Mouse (Mus musculus) heart, embryonic 15.5 days (tissue): ENCODE results near the gene Cpeb3. TPM values are rescaled to one million over a fixed set of nuclear protein-coding genes. Genes with fewer than 3 reads are reported as not detected.

Source experiments
- ATAC-seq: fragments of 200-750 bp; cut with Nextera tagmentation; replicated peaks from 2 replicates; pipeline ENCODE4 v1.8.0; 2017; ENCODE audit warnings: low read depth, moderate TSS enrichment; ENCODE audit not compliant: insufficient number of reproducible peaks, insufficient read depth, low FRiP score
- H3K27ac ChIP-seq: fragments of 300-500 bp; sonication (generic); 2 replicates; pipeline ENCODE4 v1.5.1; 2015; ENCODE audit warnings: mild to moderate bottlenecking, inconsistent platforms
- H3K27me3 ChIP-seq: fragments of 300-500 bp; sonication (generic); 2 replicates; pipeline ENCODE4 v1.6.1; 2015; ENCODE audit warnings: inconsistent platforms
- H3K36me3 ChIP-seq: fragments of 300-500 bp; sonication (generic); 2 replicates; pipeline ENCODE4 v1.6.1; 2015; ENCODE audit warnings: mild to moderate bottlenecking, inconsistent platforms
- H3K4me1 ChIP-seq: fragments of 300-500 bp; sonication (generic); replicated peaks from 2 replicates; pipeline ENCODE4 v1.6.1; 2015; ENCODE audit warnings: inconsistent platforms
- H3K4me2 ChIP-seq: fragments of 300-500 bp; sonication (generic); 2 replicates; pipeline ENCODE4 v1.6.1; 2015; ENCODE audit warnings: inconsistent platforms, mild to moderate bottlenecking, moderate library complexity
- H3K4me3 ChIP-seq: fragments of 300-500 bp; sonication (generic); 2 replicates; pipeline ENCODE4 v1.5.1; 2015; ENCODE audit warnings: mild to moderate bottlenecking, inconsistent platforms
- H3K9ac ChIP-seq: fragments of 300-500 bp; sonication (generic); 2 replicates; pipeline ENCODE4 v1.6.1; 2015; ENCODE audit warnings: mild to moderate bottlenecking, inconsistent platforms
- H3K9me3 ChIP-seq: fragments of 300-500 bp; sonication (generic); replicated peaks from 2 replicates; pipeline ENCODE4 v1.6.1; 2016; ENCODE audit warnings: inconsistent platforms
- WGBS: fragments of 180-500 bp; shearing (Covaris S2); methylation state at CpG from one replicate; pipeline ENCODE4 v1.1.7; 2015; ENCODE audit warnings: mixed read lengths; 5-methylcytosine and 5-hydroxymethylcytosine counted together
- polyA plus RNA-seq: library from polyadenylated mRNA; unstranded; fragments of >200 nt; fragmentation: Nextera tagmentation; extraction: Ambion mirVana; gene quantifications from 2 replicates; pipeline ENCODE4 v1.2.1, GENCODE M21; 2015

Gene Cpeb3
- 7.6 and 9.9 TPM in 2 replicates for polyA plus RNA-seq

- no peaks in the 10 kb centered on the region for H3K9me3 ChIP-seq
- ATAC-seq: no peak
- peaks cover 20% of the 10 kb centered on the region for H3K4me1 ChIP-seq
- H3K36me3 ChIP-seq: peaks cover 23% of the 10 kb centered on the region
- H3K9ac ChIP-seq: peak within 1 kb of the TSS; percentile 97
- WGBS: under 1% methylated on average over 15 of the region's 15 CpGs
- H3K4me2 ChIP-seq: peak within 1 kb of the TSS; percentile 91
- H3K4me3 ChIP-seq: peak within 1 kb of the TSS; percentile 94
- no peaks in the 10 kb centered on the region for H3K27me3 ChIP-seq
- peak within 1 kb of the TSS; percentile 91 for H3K27ac ChIP-seq
These were observed at the start of gene Cpeb3 for GRCm38 (mm10) chr19:37208176-37208755. Cpeb3 (minus strand) TSS chr19:37208601.

GRCm38 (mm10) chr19:37255321-37255720, 46.9 kb upstream of the Cpeb3 start:
- no peak for ATAC-seq
- WGBS: 85% methylated on average over 9 of the region's 9 CpGs

DNA sequence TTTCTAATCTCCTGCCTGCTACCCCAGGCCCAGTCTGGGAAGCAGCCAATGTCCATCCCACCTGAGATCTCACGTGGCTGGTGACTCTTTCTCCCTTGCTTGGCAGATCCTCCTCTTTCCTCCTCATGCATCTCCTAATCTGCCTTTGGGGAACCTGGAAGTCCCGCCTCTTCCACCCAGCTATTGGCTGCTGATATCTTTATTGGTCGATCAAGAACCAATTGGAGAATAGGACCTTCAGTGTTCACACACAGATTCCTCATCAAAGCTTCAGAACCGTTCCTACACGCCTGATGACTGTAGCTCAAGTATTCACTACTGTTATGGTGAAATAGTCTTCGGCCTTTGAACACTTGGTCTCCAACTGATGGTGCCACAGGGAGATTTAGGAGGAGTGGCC, 43.7 kb upstream of the Cpeb3 start:
- Histone ChIP-seq H3K4me2 (no peak overlapping the region), H3K4me1 (no peaks in the 10 kb centered on the region), H3K4me3 (no peak overlapping the region), H3K9ac (no peak overlapping the region), H3K36me3 (no peaks in the 10 kb centered on the region), H3K27ac (no peak overlapping the region), H3K27me3 (no peaks in the 10 kb centered on the region), H3K9me3 (no peaks in the 10 kb centered on the region)
- WGBS: 60% methylated on average over 6 of the region's 6 CpGs
- no peak for ATAC-seq

More at GRCm38 (mm10) chr19:37255321-37255720, 46.9 kb upstream of the Cpeb3 start:
- Histone ChIP-seq H3K4me1 (no peaks in the 10 kb centered on the region), H3K27me3 (no peaks in the 10 kb centered on the region), H3K4me2 (no peak overlapping the region), H3K9ac (no peak overlapping the region), H3K27ac (no peak overlapping the region), H3K36me3 (no peaks in the 10 kb centered on the region), H3K4me3 (no peak overlapping the region), H3K9me3 (no peaks in the 10 kb centered on the region)

DNA sequence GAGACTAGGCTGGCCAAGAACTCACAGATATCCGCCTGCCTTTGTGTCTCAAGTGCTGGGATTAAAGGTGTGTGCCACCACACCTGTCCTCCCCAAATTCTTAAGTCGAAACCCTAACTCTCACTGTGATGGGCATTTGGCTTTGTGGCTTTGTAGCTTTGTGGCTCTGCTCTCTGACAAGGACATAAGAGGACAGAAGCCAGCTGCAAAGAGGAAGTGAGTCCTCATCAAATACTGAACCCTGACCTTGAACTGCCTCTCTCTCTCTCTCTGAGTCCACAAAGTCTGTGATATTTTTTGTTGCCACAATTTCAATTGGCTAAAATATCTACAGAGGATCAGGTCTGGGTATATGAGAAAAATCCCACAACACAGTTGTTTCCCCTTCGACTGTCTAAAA, 39.8 kb upstream of the Cpeb3 start:
- H3K27ac ChIP-seq: no peak overlapping the region
- H3K4me1 ChIP-seq: no peaks in the 10 kb centered on the region
- no peak for ATAC-seq
- WGBS: 74% methylated on average over 3 of the region's 3 CpGs
- H3K27me3 ChIP-seq: no peaks in the 10 kb centered on the region
- H3K4me3 ChIP-seq: no peak overlapping the region
- H3K36me3 ChIP-seq: no peaks in the 10 kb centered on the region
- H3K9me3 ChIP-seq: no peaks in the 10 kb centered on the region
- H3K9ac ChIP-seq: no peak overlapping the region
- H3K4me2 ChIP-seq: no peak overlapping the region

GRCm38 (mm10) chr19:37246859-37247258, 38.5 kb upstream of the Cpeb3 start:
- Histone ChIP-seq H3K4me3 (no peak overlapping the region), H3K4me2 (no peak overlapping the region), H3K27ac (no peak overlapping the region), H3K9ac (no peak overlapping the region), H3K4me1 (no peaks in the 10 kb centered on the region), H3K9me3 (no peaks in the 10 kb centered on the region), H3K36me3 (no peaks in the 10 kb centered on the region), H3K27me3 (no peaks in the 10 kb centered on the region)
- no peak for ATAC-seq
- WGBS: 40% methylated on average over 3 of the region's 3 CpGs

DNA sequence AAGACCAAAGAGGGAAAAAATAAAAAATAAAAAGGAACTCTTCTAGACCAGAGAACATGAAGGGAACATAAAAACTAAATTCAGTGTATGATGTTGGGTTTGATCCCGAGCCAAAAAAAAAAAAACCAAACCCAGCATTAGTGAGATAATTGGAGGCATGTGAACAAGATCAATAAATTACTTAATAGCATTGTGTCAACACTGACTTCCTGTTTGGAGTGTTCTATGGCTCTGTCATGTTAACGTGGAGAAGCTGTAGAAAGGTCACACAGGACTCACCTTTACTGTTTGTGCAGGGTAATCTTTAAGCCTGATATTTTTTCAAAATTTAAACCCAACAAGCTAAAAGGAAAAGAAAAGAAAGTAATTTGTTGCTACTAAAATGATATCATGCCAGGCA, 34.3 kb upstream of the Cpeb3 start:
- Histone ChIP-seq H3K4me2 (no peak overlapping the region), H3K9ac (no peak overlapping the region), H3K27ac (no peak overlapping the region), H3K9me3 (no peaks in the 10 kb centered on the region), H3K4me3 (no peak overlapping the region), H3K36me3 (no peaks in the 10 kb centered on the region), H3K27me3 (peaks cover 4% of the 10 kb centered on the region), H3K4me1 (peaks cover 5% of the 10 kb centered on the region)
- ATAC-seq: no peak
- WGBS: 55% methylated on average over 2 of the region's 2 CpGs

GRCm38 (mm10) chr19:37241201-37241600, 32.8 kb upstream of the Cpeb3 start:
- H3K9me3 ChIP-seq: no peaks in the 10 kb centered on the region
- 63% methylated on average over 5 of the region's 5 CpGs for WGBS
- H3K27ac ChIP-seq: no peak overlapping the region
- H3K9ac ChIP-seq: no peak overlapping the region
- H3K36me3 ChIP-seq: no peaks in the 10 kb centered on the region
- peaks cover 5% of the 10 kb centered on the region for H3K4me1 ChIP-seq
- ATAC-seq: no peak
- no peak overlapping the region for H3K4me3 ChIP-seq
- H3K27me3 ChIP-seq: peaks cover 11% of the 10 kb centered on the region
- H3K4me2 ChIP-seq: no peak overlapping the region

DNA sequence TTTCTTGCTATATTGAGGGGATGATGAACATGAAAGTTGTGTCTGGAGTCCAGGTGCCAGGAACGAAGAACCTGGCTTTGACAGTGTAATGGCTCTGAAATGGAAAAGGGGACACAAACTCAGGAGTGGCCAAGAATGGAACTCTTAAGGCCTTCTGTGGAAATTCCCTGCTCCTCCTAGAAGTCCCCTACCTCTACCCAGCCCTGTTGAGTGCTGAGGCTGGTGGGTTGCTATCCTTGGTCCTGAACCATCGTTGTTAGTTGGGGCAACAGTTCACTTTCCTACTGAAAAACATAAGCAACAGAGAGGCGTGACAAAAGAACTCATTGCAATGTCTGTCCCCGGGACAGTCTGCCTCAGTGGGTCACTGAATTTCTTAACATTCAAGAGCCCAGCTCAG, 30.7 kb upstream of the Cpeb3 start:
- Histone ChIP-seq H3K4me3 (no peak overlapping the region), H3K27me3 (peaks cover 30% of the 10 kb centered on the region), H3K4me1 (peaks cover 7% of the 10 kb centered on the region), H3K4me2 (no peak overlapping the region), H3K27ac (no peak overlapping the region), H3K36me3 (no peaks in the 10 kb centered on the region), H3K9ac (no peak overlapping the region), H3K9me3 (no peaks in the 10 kb centered on the region)
- no peak for ATAC-seq
- 17% methylated on average over 4 of the region's 4 CpGs for WGBS

DNA sequence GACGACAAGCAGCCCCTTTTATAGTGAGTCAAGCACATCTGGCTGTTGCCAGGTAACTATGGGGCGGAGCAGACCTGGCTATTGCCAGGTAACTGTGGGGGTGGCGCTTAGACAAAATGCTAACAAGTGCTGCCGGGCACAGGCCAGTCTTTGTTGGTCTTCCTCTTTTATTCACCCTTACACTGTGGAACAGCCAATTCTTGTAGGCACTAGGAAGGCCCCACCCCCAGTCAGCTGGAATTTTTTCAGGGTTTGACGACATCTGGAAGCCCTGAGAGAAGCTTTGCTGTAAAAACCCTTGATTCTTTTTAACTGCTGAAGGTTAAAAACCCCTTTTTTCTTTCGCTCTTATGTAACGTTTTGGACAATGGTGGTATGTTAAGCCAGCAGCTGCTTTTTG, 30.2 kb upstream of the Cpeb3 start:
- Histone ChIP-seq H3K36me3 (no peaks in the 10 kb centered on the region), H3K4me1 (peaks cover 12% of the 10 kb centered on the region), H3K4me2 (no peak overlapping the region), H3K9ac (no peak overlapping the region), H3K27me3 (peaks cover 35% of the 10 kb centered on the region), H3K9me3 (no peaks in the 10 kb centered on the region), H3K4me3 (no peak overlapping the region), H3K27ac (no peak overlapping the region)
- ATAC-seq: no peak
- WGBS: 19% methylated on average over 7 of the region's 7 CpGs

DNA sequence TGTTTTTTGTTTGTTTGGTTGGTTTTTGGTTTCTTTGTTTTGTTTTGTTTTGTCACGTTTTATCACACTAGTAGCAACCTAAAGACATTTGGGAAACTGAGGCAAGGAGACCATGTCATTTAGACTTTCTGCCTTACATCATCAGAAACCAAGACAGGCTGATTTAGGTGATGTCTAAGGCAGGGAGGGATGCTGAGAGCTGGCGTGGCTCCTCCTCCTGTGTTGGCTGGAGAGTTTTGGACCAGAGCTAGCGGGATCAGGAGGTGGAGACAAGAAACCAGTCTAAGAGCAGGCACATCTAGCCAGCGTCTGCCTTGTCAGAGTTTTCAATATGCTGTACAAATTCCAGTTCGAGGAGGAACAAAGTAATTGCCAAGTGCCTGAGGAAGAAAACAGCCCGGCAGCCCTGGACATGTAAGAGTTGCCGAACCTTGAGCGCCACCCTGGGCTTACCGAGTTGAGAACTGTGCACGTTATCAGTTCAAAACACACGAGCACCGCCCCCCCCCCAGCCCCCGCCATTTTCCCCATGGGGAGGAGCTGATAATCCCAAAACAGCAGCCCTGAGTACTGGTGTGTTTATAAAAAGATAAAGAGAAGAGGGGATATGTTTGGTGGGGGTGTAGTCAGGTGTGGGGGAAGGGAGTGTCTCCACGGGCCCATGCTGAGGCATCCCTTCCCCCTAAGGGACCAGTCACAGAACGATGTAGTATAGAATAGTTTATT, 29.5 kb upstream of the Cpeb3 start:
- H3K4me3 ChIP-seq: no peak overlapping the region
- no peak for ATAC-seq
- H3K9ac ChIP-seq: no peak overlapping the region
- H3K4me2 ChIP-seq: peak overlapping the region; percentile 39
- peaks cover 14% of the 10 kb centered on the region for H3K4me1 ChIP-seq
- 2% methylated on average over 15 of the region's 15 CpGs for WGBS
- H3K27me3 ChIP-seq: peaks cover 40% of the 10 kb centered on the region
- no peak overlapping the region for H3K27ac ChIP-seq
- no peaks in the 10 kb centered on the region for H3K36me3 ChIP-seq
- no peaks in the 10 kb centered on the region for H3K9me3 ChIP-seq

DNA sequence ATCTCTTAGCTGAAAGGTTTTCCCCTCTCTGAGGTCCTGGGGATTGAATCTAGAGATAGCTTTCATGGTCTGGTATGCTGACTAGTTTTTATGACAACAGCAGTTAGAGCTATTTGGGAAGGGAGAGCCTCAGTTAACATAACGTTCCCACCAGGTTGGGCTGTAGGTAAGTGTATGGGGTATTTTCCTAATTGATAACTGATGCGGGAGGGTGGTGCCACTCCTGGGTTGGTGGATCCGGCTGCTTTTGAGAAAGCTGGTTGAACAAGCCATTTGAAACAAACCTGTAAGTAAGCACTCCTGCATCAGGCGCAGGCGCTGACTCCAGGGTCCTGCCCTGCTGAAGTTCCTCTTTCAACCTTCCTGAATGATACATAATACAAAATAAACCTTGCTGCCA, 28.9 kb upstream of the Cpeb3 start:
- no peak overlapping the region for H3K4me2 ChIP-seq
- H3K27me3 ChIP-seq: peaks cover 44% of the 10 kb centered on the region
- no peak overlapping the region for H3K27ac ChIP-seq
- ATAC-seq: no peak
- no peak overlapping the region for H3K4me3 ChIP-seq
- H3K4me1 ChIP-seq: peaks cover 14% of the 10 kb centered on the region
- H3K9ac ChIP-seq: no peak overlapping the region
- no peaks in the 10 kb centered on the region for H3K36me3 ChIP-seq
- 43% methylated on average over 5 of the region's 5 CpGs for WGBS
- no peaks in the 10 kb centered on the region for H3K9me3 ChIP-seq

GRCm38 (mm10) chr19:37235818-37236217, 27.4 kb upstream of the Cpeb3 start:
- ATAC-seq: no peak
- no peaks in the 10 kb centered on the region for H3K9me3 ChIP-seq
- H3K27me3 ChIP-seq: peaks cover 44% of the 10 kb centered on the region
- no peak overlapping the region for H3K27ac ChIP-seq
- WGBS: 43% methylated on average over 8 of the region's 8 CpGs
- H3K4me3 ChIP-seq: no peak overlapping the region
- peaks cover 14% of the 10 kb centered on the region for H3K4me1 ChIP-seq
- H3K36me3 ChIP-seq: no peaks in the 10 kb centered on the region
- H3K4me2 ChIP-seq: no peak overlapping the region
- H3K9ac ChIP-seq: no peak overlapping the region
